Mouse (Mus musculus) spleen, adult 10 weeks (tissue): ENCODE measurements around the gene Olfr1039. TPM values are rescaled to one million over a fixed set of nuclear protein-coding genes. Genes with fewer than 3 reads are reported as not detected.

Experiments used
- polyA plus RNA-seq: library from polyadenylated mRNA; stranded (reverse); fragments of 350-450 nt; fragmentation: Illumina TruSeq; extraction: RNeasy Lipid Tissue Mini Kit (QIAGEN cat#74804); gene quantifications from one replicate; pipeline ENCODE4 v1.2.3, GENCODE M21; 2015; ENCODE audit warnings: low replicate concordance; ENCODE audit not compliant: insufficient read depth

Olfr1039 gene
- not detected for polyA plus RNA-seq

GRCm38 (mm10) chr2:86135828-86136227, at the start of gene Olfr1039:
Gene Olfr1039 (minus strand): TSS chr2:86135928.

GRCm38 (mm10) chr2:86177720-86178119, 42.0 kb upstream of the Olfr1039 start, which contains the start of gene Olfr1044:
Gene Olfr1044 (minus strand): TSS chr2:86177820.

GRCm38 (mm10) chr2:86167422-86167821, 31.7 kb upstream of the Olfr1039 start, which contains the start of gene Olfr1043:
Gene Olfr1043 (minus strand): TSS chr2:86167522.

GRCm38 (mm10) chr2:86161738-86162137, 26.0 kb upstream of the Olfr1039 start, which contains the start of gene Olfr1042:
Gene Olfr1042 (minus strand): TSS chr2:86161838.

GRCm38 (mm10) chr2:86146632-86147031, 10.9 kb upstream of the Olfr1039 start, which contains the start of gene Olfr1040:
Gene Olfr1040 (minus strand): TSS chr2:86146732.

GRCm38 (mm10) chr2:86087285-86087684, 48.4 kb downstream of the Olfr1039 start, which contains the start of gene Olfr1037:
Gene Olfr1037 (minus strand): TSS chr2:86087385.

Other genes with a start within 250 kb of the Olfr1039 start
- gene Olfr1024, start 230.9 kb downstream of the Olfr1039 start, polyA plus RNA-seq, result not detected
- not detected for gene Olfr1025-ps1, start 220.7 kb downstream of the Olfr1039 start, polyA plus RNA-seq
- gene Olfr1026, start 214.4 kb downstream of the Olfr1039 start, polyA plus RNA-seq, result not detected
- gene Olfr1028, start 185.5 kb downstream of the Olfr1039 start, polyA plus RNA-seq, result not detected
- not detected for gene Olfr1029, start 162.0 kb downstream of the Olfr1039 start, polyA plus RNA-seq
- not detected for gene Olfr1030, start 156.7 kb downstream of the Olfr1039 start, polyA plus RNA-seq
- gene Olfr1031, start 145.6 kb downstream of the Olfr1039 start, polyA plus RNA-seq, result not detected
- gene Olfr1032, start 130.4 kb downstream of the Olfr1039 start, polyA plus RNA-seq, result not detected
- gene Olfr1033, start 115.3 kb downstream of the Olfr1039 start, polyA plus RNA-seq, result 3.5 TPM
- 0.54 TPM for gene Olfr1034, start 90.1 kb downstream of the Olfr1039 start, polyA plus RNA-seq
- not detected for gene Olfr1036, start 61.9 kb downstream of the Olfr1039 start, polyA plus RNA-seq
- gene Olfr1037, start 48.5 kb downstream of the Olfr1039 start, polyA plus RNA-seq, result not detected
- gene Olfr1040, start 10.8 kb upstream of the Olfr1039 start, polyA plus RNA-seq, result not detected
- not detected for gene Olfr1042, start 25.9 kb upstream of the Olfr1039 start, polyA plus RNA-seq
- not detected for gene Olfr1043, start 31.6 kb upstream of the Olfr1039 start, polyA plus RNA-seq
- not detected for gene Olfr1044, start 41.9 kb upstream of the Olfr1039 start, polyA plus RNA-seq
- gene Olfr52, start 49.8 kb upstream of the Olfr1039 start, polyA plus RNA-seq, result not detected
- not detected for gene Olfr1045, start 67.1 kb upstream of the Olfr1039 start, polyA plus RNA-seq
- gene Olfr1046, start 83.4 kb upstream of the Olfr1039 start, polyA plus RNA-seq, result not detected
- gene Olfr1047, start 95.5 kb upstream of the Olfr1039 start, polyA plus RNA-seq, result not detected
- gene Olfr1048, start 104.4 kb upstream of the Olfr1039 start, polyA plus RNA-seq, result not detected
- gene Olfr1049, start 122.4 kb upstream of the Olfr1039 start, polyA plus RNA-seq, result not detected
- gene Olfr1051, start 143.2 kb upstream of the Olfr1039 start, polyA plus RNA-seq, result not detected
- gene Olfr1052, start 156.5 kb upstream of the Olfr1039 start, polyA plus RNA-seq, result not detected
- not detected for gene Olfr1053, start 179.4 kb upstream of the Olfr1039 start, polyA plus RNA-seq
- not detected for gene Olfr1054, start 199.5 kb upstream of the Olfr1039 start, polyA plus RNA-seq
- not detected for gene Olfr1055, start 214.4 kb upstream of the Olfr1039 start, polyA plus RNA-seq
- gene Olfr1056, start 226.5 kb upstream of the Olfr1039 start, polyA plus RNA-seq, result not detected
- gene Olfr1057, start 242.5 kb upstream of the Olfr1039 start, polyA plus RNA-seq, result not detected